Mouse (Mus musculus) small intestine, adult 2 months (tissue): Measurements from ENCODE around the gene Grip2. TPM values are rescaled to one million over a fixed set of nuclear protein-coding genes. Genes with fewer than 3 reads are reported as not detected.

Experiments used
- H3K27ac ChIP-seq: fragments of 200-500 bp; 2 replicates; pipeline ENCODE4 v1.5.1; 2012; ENCODE audit warnings: low read depth, low read length, control low read depth, inconsistent platforms; ENCODE audit not compliant: insufficient read depth
- H3K27me3 ChIP-seq: fragments of 200-500 bp; 2 replicates; pipeline ENCODE4 v1.6.1; 2012; ENCODE audit warnings: mild to moderate bottlenecking, moderate library complexity, low read length, inconsistent platforms; ENCODE audit not compliant: control insufficient read depth, insufficient read depth
- H3K36me3 ChIP-seq: fragments of 200-500 bp; 2 replicates; pipeline ENCODE4 v1.6.1; 2012; ENCODE audit warnings: mild to moderate bottlenecking, low read length, control low read depth, inconsistent platforms; ENCODE audit not compliant: control insufficient read depth, insufficient read depth
- H3K4me1 ChIP-seq: fragments of 200-500 bp; 2 replicates; pipeline ENCODE4 v1.6.1; 2012; ENCODE audit warnings: low read length, inconsistent platforms, mixed read lengths; ENCODE audit not compliant: control insufficient read depth, insufficient read depth, insufficient read length
- H3K4me3 ChIP-seq: fragments of 200-500 bp; 2 replicates; pipeline ENCODE4 v1.5.1; 2012; ENCODE audit warnings: low read depth, mild to moderate bottlenecking, control low read depth, inconsistent platforms, low read length, moderate library complexity
- CTCF ChIP-seq: fragments of 200-500 bp; IDR thresholded peaks from 2 replicates; pipeline ENCODE4 v1.5.1; 2012; ENCODE audit warnings: low read depth, mild to moderate bottlenecking, control low read depth, inconsistent platforms, low read length, moderate library complexity, mixed read lengths; ENCODE audit not compliant: insufficient replicate concordance, insufficient read length; ENCODE audit errors: extremely low read depth
- POLR2A ChIP-seq: fragments of 200-500 bp; IDR thresholded peaks from 2 replicates; pipeline ENCODE4 v1.6.1; 2012; ENCODE audit warnings: low read depth, mild to moderate bottlenecking, control low read depth, inconsistent platforms, low read length, moderate library complexity
- WGBS: fragments of 180-500 bp; shearing (Covaris S2); methylation state at CpG from one replicate; pipeline ENCODE4 v1.1.7; 2018; 5-methylcytosine and 5-hydroxymethylcytosine counted together
- polyA plus RNA-seq: library from polyadenylated mRNA; depleted of rRNA; stranded (reverse); fragments of >200 nt; gene quantifications from 2 replicates; pipeline ENCODE4 v1.2.3, GENCODE M21; 2012; rRNA removed

Gene Grip2
- 0.58 and 0.82 TPM in 2 replicates for polyA plus RNA-seq

GRCm38 (mm10) chr6:91827016-91827570, at the start of gene Grip2:
Gene Grip2, minus strand, starts transcription at chr6:91827250.
- no peaks in the 10 kb centered on the region for H3K4me1 ChIP-seq
- WGBS = 64% methylated on average over 9 of the region's 11 CpGs
- no peak within 1 kb of the TSS for H3K27ac ChIP-seq
- no peaks in the 10 kb centered on the region for H3K36me3 ChIP-seq
- H3K4me3 ChIP-seq = no peak within 1 kb of the TSS
- TF ChIP-seq POLR2A = no peak
- TF ChIP-seq CTCF = no peak
- no peaks in the 10 kb centered on the region for H3K27me3 ChIP-seq

DNA sequence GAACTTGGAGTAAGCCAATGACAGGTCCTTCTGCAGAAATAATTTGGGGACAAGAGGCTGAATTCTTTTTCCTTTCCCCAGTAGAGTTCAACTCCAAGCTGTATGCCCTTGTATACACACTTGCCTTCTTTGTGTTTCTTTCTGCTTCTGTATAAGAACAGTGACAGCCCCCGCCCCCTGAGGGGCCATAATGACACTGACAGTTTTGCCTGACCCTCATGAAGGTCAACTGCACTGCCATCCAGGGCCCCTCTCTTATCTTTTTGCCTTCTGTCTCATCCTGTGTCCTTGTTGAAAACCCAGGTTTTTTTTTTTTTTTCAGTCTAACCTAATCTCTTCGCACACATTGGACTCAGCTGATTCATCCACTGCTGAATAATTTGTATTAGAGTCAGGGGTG, 45.7 kb upstream of the Grip2 start:
- H3K4me3 ChIP-seq = no peak overlapping the region
- no peaks in the 10 kb centered on the region for H3K4me1 ChIP-seq
- no peak overlapping the region for H3K27ac ChIP-seq
- no peak for TF ChIP-seq CTCF
- TF ChIP-seq POLR2A = no peak
- 46% methylated on average over 2 of the region's 2 CpGs for WGBS
- no peaks in the 10 kb centered on the region for H3K36me3 ChIP-seq
- H3K27me3 ChIP-seq = peaks cover 2% of the 10 kb centered on the region; the same call in 1 of the 2 replicates

DNA sequence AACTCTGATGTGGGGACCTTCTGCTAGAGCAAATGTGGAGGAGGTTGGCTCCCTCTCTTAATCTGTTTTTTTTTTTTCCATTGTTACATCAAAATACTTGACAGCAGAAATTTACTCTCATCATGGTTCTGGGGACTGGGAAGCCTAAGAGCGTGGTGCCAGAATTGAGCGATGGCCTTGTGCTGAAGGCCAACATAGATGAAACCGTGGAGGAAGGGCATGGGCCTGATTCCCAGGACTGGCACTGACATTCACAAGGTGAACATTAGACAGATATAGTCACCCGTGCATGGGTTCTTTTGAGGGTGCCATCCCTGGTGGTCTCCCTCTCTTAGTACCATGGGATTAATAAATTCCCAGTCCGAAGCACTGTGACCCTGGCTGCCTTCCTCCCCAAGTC, 41.0 kb upstream of the Grip2 start:
- Histone ChIP-seq H3K4me3 (no peak overlapping the region), H3K27me3 (peaks cover 2% of the 10 kb centered on the region; the same call in 1 of the 2 replicates), H3K4me1 (no peaks in the 10 kb centered on the region), H3K27ac (no peak overlapping the region), H3K36me3 (no peaks in the 10 kb centered on the region)
- 89% methylated on average over 5 of the region's 5 CpGs for WGBS
- TF ChIP-seq CTCF (no peak), POLR2A (no peak)

DNA sequence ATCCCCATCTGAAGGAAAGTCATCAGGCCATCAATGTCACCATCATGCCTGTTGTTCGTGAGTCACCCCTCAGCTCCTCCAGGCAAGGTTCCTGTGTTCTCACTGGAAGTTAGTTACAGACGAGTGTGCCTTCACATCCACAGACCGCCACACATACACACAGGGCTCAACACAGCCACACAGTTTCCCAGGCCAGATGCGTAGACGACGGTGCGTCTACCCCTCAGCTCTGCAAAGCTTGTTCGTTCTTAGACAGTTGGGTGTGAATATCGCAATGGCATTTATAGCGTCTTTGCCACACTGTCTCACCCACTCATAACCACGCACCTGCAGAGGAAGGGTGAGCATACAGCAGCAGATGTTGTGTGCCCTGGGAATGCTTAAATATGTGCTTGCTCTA, 38.6 kb upstream of the Grip2 start:
- WGBS = 77% methylated on average over 11 of the region's 11 CpGs
- no peaks in the 10 kb centered on the region for H3K4me1 ChIP-seq
- H3K27me3 ChIP-seq = no peaks in the 10 kb centered on the region
- no peak overlapping the region for H3K4me3 ChIP-seq
- no peak overlapping the region for H3K27ac ChIP-seq
- H3K36me3 ChIP-seq = no peaks in the 10 kb centered on the region
- TF ChIP-seq CTCF (no peak), POLR2A (no peak)

DNA sequence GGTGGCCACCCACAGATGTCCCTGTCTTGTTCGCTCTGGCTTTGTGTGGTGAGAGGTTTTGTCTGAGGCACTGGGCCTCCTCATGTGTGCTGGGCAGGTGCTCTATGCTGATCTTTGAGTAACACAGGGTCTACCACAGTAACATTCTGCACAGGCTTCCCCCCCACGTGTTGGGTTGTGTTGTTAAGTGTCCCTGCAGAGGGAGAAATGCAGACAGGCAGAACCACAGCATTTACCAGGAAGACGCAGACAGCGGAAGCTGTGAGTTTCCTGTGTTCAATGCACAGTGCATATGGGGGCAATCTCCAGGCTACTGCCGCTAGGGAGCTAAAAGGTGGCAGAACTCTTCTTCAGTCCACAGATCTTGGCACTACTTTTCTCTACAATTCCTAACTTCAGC, 37.5 kb upstream of the Grip2 start:
- Histone ChIP-seq H3K36me3 (no peaks in the 10 kb centered on the region), H3K27me3 (no peaks in the 10 kb centered on the region), H3K4me3 (no peak overlapping the region), H3K4me1 (no peaks in the 10 kb centered on the region), H3K27ac (no peak overlapping the region)
- 69% methylated on average over 5 of the region's 5 CpGs for WGBS
- TF ChIP-seq CTCF (no peak), POLR2A (no peak)

- no peak overlapping the region for H3K27ac ChIP-seq
- no peaks in the 10 kb centered on the region for H3K27me3 ChIP-seq
- no peaks in the 10 kb centered on the region for H3K36me3 ChIP-seq
- no peak overlapping the region for H3K4me3 ChIP-seq
- no peaks in the 10 kb centered on the region for H3K4me1 ChIP-seq
- no peak for TF ChIP-seq CTCF
- no peak for TF ChIP-seq POLR2A
These were observed 35.8 kb upstream of the Grip2 start for GRCm38 (mm10) chr6:91862848-91863247.

DNA sequence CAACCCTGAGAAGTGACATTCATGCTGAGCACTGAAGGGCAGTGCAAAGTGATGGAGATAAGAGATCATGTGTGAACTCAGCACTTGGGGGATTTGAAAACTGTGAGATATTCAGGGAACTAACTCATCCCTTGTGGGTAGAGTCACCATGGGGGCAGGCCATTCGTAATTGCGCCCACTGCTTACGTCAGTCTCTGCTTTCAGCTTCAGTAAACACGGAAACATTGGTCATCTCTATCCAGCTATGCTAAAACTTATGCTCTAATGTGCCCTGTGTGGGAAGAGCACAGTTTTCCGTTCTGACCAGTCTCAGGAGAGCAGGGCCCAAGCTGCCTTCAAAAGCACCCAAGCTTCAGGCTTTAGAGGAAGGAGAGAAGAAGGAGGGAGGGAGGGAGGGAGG, 31.3 kb upstream of the Grip2 start:
- no peak overlapping the region for H3K4me3 ChIP-seq
- no peaks in the 10 kb centered on the region for H3K27me3 ChIP-seq
- TF ChIP-seq POLR2A (no peak), CTCF (no peak)
- no peaks in the 10 kb centered on the region for H3K36me3 ChIP-seq
- H3K4me1 ChIP-seq = no peaks in the 10 kb centered on the region
- no peak overlapping the region for H3K27ac ChIP-seq
- 63% methylated on average over 5 of the region's 5 CpGs for WGBS
